Mouse (Mus musculus): Measurements from ENCODE around the gene Egfr.

The Egfr gene

GRCm38 (mm10) chr11:16888086-16888485 is 136.1 kb downstream of the Egfr start:
- in situ Hi-C loops (cut with MboI, MseI), result no loop called here

DNA sequence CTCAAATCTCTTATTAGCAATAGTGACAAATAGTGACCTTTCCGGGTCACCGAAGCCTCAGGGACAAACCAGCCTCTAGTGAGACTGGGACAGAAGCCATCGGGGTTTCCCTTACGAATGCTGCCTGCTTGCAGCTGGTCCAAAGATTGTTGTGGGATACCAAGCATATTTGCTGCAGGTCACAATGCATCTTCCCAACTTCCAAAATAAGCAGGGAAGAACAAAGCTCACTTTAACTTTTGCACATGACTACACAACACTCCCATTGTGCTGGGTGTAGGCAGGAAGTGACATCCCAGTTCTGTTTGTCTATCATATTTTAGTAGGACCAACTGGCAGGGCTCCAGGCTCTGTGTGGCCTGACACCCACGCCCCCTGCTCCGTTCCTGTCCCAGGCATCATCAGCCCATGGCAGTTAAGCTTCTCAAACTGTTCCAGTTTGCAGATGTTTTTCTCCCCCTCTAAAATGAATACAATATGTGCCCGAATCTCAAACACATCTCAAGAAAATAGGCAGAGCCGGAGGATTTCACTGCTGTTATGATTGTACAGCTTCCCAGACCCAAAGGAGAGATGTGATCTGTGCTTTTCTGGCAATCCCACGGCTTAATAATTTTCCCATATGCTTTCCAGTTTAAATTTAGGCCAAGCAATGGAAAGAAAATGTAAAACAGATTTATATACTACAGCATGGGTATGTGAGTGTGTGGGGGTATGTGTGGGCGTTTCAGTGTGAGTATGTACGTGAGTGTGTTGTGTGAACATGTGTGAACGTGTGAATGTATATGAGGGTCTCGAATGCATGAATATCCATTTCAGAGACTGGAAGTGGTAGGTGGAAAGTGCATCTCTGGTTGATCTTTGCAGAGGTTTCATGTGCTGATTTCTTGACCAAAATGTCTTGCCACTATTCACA is 143.7 kb downstream of the Egfr start:
- in situ Hi-C loops (cut with MboI, MseI), result no loop called here

DNA sequence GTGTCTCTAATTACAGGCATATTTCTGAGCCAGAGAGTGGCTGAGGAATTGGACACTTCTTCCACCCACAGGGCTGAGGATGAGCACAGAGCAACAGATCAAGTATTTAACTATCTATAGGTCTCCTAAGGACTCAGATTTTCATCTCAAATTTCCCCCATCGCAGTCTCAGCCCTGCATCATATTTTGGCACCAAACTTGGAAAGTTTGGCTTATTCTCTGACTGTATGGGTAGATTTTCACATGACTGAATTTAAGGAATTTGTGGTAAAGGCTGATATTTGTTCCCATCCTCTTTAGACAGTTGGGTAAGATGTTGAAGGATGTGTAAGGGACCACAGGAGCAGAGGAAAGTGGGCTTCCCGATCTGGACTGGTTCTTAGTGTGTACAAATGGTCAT is 145.7 kb downstream of the Egfr start:
- in situ Hi-C loops (cut with MboI, MseI), result no loop called here

DNA sequence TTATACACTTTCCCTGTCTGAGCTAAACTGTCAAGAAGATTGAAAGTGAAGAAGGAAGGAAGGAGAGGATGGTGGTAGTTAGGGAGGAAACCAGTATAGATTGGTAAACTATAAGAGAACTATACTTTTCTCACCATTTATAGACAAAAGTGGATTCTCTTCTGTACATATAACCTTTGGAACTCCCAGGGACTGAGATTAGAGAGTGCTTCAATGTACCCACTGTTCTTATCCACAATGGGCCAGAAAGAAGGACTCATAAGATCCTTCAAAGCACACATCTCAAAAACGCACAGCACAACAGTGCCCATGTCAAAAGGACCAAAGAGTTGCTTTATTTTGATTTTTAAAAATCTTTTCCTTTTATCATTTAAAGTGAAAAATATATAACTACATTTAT is 148.2 kb downstream of the Egfr start:
- in situ Hi-C loops (cut with MboI, MseI), result no loop called here

DNA sequence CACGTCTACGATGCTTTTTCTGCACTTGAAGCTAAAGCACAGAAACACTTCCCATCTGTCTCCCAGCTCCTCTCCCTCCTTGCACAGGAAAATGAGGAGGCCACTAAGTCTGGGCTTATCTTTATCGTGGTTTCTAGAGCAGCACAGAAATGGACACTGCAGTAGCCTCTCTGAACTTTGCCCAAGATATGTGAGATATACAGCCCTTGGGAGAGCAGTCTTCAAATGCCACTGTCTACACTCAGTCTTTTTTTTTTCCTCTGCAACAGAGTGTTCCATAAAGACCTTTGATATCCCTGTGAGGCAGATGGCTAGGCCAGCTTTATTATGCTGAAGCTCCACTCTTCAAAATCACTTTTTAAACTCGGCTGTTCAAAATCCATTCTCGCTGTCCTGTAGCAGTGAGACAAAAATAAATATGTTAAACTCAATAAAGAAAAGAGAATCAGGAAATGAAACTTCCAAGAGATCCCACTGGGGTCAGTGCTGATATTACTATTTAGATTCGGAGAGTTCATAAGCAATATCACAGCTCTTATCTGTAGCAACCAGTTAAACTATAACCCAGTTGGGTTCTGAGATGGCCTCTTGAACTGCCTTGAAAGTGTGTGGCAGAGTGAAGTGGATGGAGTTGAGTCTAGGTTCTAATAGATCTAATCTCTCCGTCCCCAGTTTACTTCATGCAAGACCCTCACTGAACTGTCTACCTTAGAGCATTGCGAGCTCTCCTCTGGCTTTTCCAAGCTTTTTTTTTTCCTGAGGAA is 148.8 kb downstream of the Egfr start:
- in situ Hi-C loops (cut with MboI, MseI), result no loop called here

- in situ Hi-C loops (cut with MboI, MseI), result no loop called here
Measured at GRCm38 (mm10) chr11:16904302-16905011, 152.5 kb downstream of the Egfr start.

DNA sequence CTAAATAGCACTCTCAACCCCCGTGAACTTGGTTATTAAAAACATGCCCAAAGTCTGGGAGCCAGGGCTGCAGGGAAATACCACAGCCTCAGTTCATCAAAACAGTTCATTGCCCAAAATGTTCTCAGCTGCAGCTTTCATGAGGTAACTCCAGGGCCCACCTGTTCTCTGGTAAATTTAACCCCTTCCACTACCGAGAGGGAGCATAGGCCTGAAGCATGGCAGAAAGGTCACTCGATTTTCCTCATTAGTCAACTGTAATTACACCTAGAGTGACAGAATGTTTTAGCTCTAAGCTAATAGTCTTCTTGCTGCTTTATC is 153.0 kb downstream of the Egfr start:
- in situ Hi-C loops (cut with MboI, MseI), result no loop called here

DNA sequence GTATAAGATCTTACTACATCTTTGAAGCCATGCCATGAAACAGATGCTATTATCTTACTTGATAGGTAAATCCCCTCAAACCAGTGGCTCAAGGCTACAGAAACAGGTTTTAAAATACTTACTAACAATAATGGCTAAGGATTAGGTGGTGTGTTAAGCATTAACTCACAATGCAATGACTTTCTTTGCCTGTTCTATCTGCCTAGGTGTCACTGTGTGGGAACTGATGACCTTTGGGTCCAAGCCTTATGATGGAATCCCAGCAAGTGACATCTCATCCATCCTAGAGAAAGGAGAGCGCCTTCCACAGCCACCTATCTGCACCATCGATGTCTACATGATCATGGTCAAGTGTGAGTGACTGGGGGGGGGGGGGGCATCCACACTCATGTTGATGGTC is 154.5 kb downstream of the Egfr start:
- in situ Hi-C loops (cut with MboI, MseI), result no loop called here

- in situ Hi-C loops (cut with MboI, MseI), result no loop called here
Measured at GRCm38 (mm10) chr11:16907517-16908129, 155.6 kb downstream of the Egfr start.

- in situ Hi-C loops (cut with MboI, MseI), result no loop called here
Measured at GRCm38 (mm10) chr11:16914756-16915155, 162.8 kb downstream of the Egfr start.

GRCm38 (mm10) chr11:16915850-16916249 is 163.8 kb downstream of the Egfr start:
- in situ Hi-C loops (cut with MboI, MseI), result no loop called here

GRCm38 (mm10) chr11:16917512-16917911 is 165.5 kb downstream of the Egfr start:
- in situ Hi-C loops (cut with MboI, MseI), result no loop called here

- in situ Hi-C loops (cut with MboI, MseI), result no loop called here
Measured at GRCm38 (mm10) chr11:16932159-16932558, 180.2 kb downstream of the Egfr start.

GRCm38 (mm10) chr11:16935577-16936236 is 183.7 kb downstream of the Egfr start:
- in situ Hi-C loops (cut with MboI, MseI), result no loop called here

- in situ Hi-C loops (cut with MboI, MseI), result loop anchor here in 1 of 2 experiments (10.0 kb wide), 1 partner anchor 1014 kb away; the partner anchor contains the start of gene Etaa1
Measured at GRCm38 (mm10) chr11:16941103-16941793, 189.2 kb downstream of the Egfr start.

DNA sequence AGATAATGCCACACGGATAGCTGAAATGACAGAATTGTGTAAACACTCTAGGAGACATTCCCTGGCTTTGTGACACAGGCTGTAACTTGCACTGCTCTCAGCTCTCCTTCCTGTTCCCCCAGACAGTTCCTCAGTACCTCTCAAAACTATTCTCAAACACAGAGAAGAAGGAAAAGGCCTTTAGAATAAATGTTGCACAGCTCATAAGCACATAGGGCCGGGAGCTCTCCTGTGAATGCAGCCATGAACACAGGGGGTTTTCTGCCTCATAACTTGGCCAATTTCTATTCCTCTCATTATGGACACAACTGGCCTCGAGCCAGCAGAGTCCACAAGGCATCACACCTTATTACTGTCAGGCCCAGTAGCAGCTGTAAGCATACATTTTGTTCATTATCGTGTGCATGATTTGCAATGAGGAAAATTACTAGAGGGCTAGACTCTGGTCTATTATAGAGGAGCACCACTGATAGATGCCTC is 190.0 kb downstream of the Egfr start:
- in situ Hi-C loops (cut with MboI, MseI), result loop anchor here in 1 of 2 experiments (10.0 kb wide), 1 partner anchor 1013 kb away; the partner anchor contains the start of gene Etaa1

DNA sequence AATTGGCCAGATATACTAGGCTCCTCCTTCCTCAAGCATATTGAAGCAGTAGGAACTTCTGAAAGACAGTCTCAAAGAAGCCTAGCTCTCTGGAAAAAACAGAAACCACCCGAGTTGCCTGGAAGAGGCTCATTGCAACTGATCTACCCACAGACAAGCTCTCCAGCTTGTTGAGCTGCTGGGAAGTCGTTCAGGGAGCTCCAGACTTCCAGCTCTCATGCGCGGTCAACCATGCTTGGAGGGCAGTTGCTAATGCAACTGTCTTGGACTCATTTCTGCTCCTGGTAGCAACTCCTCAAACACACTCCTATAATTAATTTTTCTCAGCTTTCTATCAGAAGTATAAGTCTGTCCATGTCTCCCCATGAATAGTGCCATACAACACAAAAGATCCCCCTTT is 191.0 kb downstream of the Egfr start:
- in situ Hi-C loops (cut with MboI, MseI), result loop anchor here in 1 of 2 experiments (10.0 kb wide), 1 partner anchor 1012 kb away; the partner anchor contains the start of gene Etaa1

- in situ Hi-C loops (cut with MboI, MseI), result loop anchor here in 1 of 2 experiments (10.0 kb wide), 1 partner anchor 1006 kb away; the partner anchor contains the start of gene Etaa1
Measured at GRCm38 (mm10) chr11:16948756-16949155, 196.8 kb downstream of the Egfr start.

DNA sequence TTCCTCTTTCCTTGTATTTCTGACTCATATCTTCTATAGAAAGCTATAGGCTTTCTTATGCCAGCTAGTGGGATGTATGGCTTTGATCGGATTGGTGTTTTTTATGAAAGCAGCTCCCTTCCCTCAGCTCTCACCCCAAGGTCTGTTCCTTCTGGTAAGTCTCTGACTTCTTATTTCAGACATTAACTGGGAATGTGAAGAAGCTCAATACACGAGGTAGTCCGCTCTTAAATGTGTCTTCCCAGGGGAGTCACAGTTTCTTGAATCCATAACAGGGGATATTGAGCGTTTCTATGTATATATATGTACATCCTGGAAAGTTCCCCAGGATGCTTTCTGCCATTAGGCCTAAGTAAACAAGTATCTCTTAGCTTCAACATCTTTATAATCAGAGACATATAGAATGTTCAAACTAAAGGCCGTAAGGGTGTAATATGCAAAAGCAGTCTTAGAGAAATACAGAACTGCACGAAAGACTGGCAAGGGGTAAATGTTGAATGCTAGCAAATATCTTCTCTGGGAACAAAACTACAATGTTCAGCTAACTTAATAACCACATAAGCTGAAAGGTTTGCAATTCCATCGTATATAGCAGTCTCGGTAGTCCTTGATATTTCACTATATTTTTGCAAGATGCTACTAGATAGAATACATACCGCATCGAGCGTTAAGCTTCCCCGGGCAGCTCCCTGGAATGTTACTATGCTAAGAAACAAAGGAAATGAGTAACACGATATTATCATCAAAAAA is 198.4 kb downstream of the Egfr start:
- in situ Hi-C loops (cut with MboI, MseI), result loop anchor here (5.0 kb wide), 4 partner anchors 52 to 443 kb away; partner anchors contain the start of gene Sec61g (in 1 of the 2)
